Mouse (Mus musculus): ENCODE data around the gene Znhit1. TPM values are rescaled to one million over a fixed set of nuclear protein-coding genes. Genes with fewer than 3 reads are reported as not detected.

Znhit1 gene
- polyA plus RNA-seq, 1 experiment from 2014 or later: 156 TPM

DNA sequence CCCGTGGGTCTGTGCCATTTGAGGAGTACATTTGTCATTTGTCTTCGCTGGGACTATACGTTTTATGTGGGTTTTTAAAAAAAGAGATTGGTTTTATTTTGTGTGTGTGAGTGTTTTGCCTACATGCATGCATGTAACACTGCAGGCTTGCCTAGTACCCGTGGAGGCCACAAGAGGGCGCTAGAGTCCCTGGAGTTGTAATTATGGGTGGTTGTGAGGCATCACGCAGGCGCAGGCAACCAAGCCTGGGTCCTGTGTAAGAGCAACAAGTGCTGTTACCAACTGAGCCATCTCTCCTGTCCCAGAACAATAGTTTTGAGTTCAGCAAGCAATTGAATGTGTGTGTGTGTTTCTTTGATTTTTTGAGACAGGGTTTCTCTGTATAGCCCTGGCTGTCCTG is 48.5 kb downstream of the Znhit1 start:
- Histone ChIP-seq H3K9me3 (ENCODE audit: control insufficient read depth, low read length) (no peaks in the 10 kb centered on the region), H3K4me2 (ENCODE audit: low read length) (no peak overlapping the region), H3K36me3 (ENCODE audit: control insufficient read depth, insufficient read depth, low read length) (no peaks in the 10 kb centered on the region), H3K9ac (ENCODE audit: low read depth, low read length) (no peak overlapping the region), H3K27ac (ENCODE audit: low read depth, low read length) (no peak overlapping the region), H3K4me3 (ENCODE audit: low read length) (no peak overlapping the region), H3K4me1 (ENCODE audit: control insufficient read depth, insufficient read depth, low read depth, low read length) (no peaks in the 10 kb centered on the region), H3K27me3 (replicated peaks; ENCODE audit: control insufficient read depth, insufficient read depth, low read length) (no peaks in the 10 kb centered on the region)
- 69% methylated on average over 7 of the region's 7 CpGs for whole genome bisulfite sequencing
- no peak for ATAC-seq

DNA sequence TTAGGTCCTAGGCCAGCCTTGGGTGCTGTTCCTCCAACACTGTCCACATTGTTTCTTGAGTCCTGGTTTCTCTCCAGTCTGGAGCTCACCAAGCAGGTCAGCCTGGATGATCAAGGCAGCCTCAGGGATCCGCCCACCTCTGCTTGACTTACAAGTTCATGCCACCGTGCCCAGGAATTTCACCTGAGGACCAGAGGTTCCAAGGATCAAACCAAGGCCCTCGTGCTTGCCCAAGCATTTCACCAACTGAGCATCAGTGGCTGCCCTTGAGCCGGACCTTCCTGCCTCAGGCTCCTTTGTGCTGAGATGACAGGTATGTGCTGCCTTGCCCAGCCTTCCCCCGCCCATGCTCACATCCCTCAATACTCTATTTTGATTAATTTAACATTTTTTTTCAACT is 50.2 kb downstream of the Znhit1 start:
- Histone ChIP-seq H3K4me3 (ENCODE audit: low read length) (no peak overlapping the region), H3K9me3 (ENCODE audit: control insufficient read depth, low read length) (no peaks in the 10 kb centered on the region), H3K36me3 (ENCODE audit: control insufficient read depth, insufficient read depth, low read length) (no peaks in the 10 kb centered on the region), H3K9ac (ENCODE audit: low read depth, low read length) (no peak overlapping the region), H3K4me1 (ENCODE audit: control insufficient read depth, insufficient read depth, low read depth, low read length) (no peaks in the 10 kb centered on the region), H3K27me3 (replicated peaks; ENCODE audit: control insufficient read depth, insufficient read depth, low read length) (no peaks in the 10 kb centered on the region), H3K27ac (ENCODE audit: low read depth, low read length) (no peak overlapping the region), H3K4me2 (ENCODE audit: low read length) (no peak overlapping the region)
- WGBS: 91% methylated on average over 5 of the region's 5 CpGs
- no peak for ATAC-seq

DNA sequence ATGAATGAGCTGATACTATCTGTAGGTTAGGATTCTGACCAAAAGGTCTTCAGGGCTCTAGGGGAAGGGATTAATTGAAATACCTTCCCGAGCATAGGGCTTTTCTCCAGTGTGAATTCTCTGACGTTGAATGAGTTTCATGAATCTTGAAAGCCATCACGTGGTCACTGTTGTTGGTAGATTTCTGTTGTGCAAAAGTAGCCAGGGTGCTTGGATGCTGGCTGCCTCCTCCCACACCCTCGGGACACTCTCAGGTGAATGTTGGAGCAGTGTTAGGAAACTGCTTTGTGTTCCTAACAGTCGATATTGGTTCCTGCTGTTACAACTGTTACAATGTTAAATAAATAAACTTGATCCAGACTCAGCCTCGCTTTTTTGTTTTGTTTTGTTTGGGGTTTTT is 51.1 kb downstream of the Znhit1 start:
- WGBS: 89% methylated on average over 6 of the region's 6 CpGs

DNA sequence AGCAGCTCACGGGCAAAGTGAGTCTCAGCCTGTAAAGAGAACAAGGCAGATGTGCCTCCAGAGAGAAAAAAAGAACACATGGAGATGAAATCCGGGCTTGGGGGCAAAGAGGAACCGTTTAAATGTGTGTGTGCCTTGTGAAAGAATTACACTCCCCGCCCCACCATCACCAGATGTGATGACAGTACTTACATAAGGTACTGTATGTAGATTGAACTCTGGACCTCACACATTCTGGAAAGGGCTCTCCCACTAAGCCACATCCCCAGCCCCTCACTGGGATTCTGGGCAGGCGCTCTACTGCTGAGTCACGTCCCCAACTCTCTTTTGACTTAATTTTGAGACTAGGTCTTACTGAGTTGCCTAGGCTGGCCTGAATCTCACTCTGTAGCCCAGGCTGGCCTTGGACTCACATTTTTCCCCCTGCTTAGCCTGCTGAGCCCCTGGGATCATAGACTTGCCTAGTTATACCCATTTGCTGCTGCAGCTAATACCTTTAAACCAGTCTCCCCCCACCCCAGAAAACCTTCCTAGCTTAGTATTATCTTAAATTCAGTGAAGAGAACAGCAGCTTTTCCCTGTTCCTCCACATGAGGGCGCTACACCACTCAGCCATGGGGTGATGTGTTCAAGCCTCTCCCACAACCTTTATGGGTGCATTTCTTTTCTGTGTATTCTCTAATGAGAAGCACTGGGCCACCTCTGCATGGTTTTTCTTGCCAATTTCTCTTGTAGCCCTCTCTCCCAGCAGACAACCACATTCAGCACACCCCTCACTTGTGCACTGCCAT is 51.7 kb downstream of the Znhit1 start:
- Histone ChIP-seq H3K9ac (ENCODE audit: low read depth, low read length) (no peak overlapping the region), H3K4me1 (ENCODE audit: control insufficient read depth, insufficient read depth, low read depth, low read length) (no peaks in the 10 kb centered on the region), H3K4me2 (ENCODE audit: low read length) (no peak overlapping the region), H3K27ac (ENCODE audit: low read depth, low read length) (no peak overlapping the region), H3K36me3 (ENCODE audit: control insufficient read depth, insufficient read depth, low read length) (no peaks in the 10 kb centered on the region), H3K4me3 (ENCODE audit: low read length) (no peak overlapping the region), H3K27me3 (replicated peaks; ENCODE audit: control insufficient read depth, insufficient read depth, low read length) (no peaks in the 10 kb centered on the region), H3K9me3 (ENCODE audit: control insufficient read depth, low read length) (no peaks in the 10 kb centered on the region)
- WGBS: 69% methylated on average over 7 of the region's 7 CpGs
- no peak for ATAC-seq

More for the DNA sequence above, 51.1 kb downstream of the Znhit1 start:
- ATAC-seq: no peak
- no peaks in the 10 kb centered on the region for H3K27me3 ChIP-seq (replicated peaks; ENCODE audit: control insufficient read depth, insufficient read depth, low read length)
- no peak overlapping the region for H3K9ac ChIP-seq (ENCODE audit: low read depth, low read length)
- no peaks in the 10 kb centered on the region for H3K36me3 ChIP-seq (ENCODE audit: control insufficient read depth, insufficient read depth, low read length)
- H3K4me3 ChIP-seq (ENCODE audit: low read length): no peak overlapping the region
- H3K27ac ChIP-seq (ENCODE audit: low read depth, low read length): no peak overlapping the region
- no peak overlapping the region for H3K4me2 ChIP-seq (ENCODE audit: low read length)
- H3K9me3 ChIP-seq (ENCODE audit: control insufficient read depth, low read length): no peaks in the 10 kb centered on the region
- H3K4me1 ChIP-seq (ENCODE audit: control insufficient read depth, insufficient read depth, low read depth, low read length): no peaks in the 10 kb centered on the region

DNA sequence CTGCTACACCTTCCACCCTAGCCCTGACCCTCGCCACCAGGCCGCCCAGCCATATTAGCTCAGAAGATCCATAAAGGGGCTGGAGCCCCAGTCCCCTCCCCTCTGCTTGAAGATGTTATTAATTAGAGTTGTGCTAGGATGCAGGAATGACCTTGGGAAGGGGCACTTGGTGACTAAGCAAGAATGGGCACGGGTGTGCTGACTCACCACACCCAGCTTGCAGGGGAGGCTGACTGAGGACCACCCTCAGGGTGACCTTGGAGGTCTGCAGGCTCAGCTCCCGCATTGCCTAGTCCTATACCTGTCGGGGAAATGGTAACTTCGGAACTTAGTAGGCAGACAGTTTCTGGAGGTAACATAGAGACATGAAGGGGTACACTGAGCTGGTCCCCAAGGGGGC is 53.9 kb downstream of the Znhit1 start:
- Histone ChIP-seq H3K4me2 (ENCODE audit: low read length) (no peak overlapping the region), H3K4me3 (ENCODE audit: low read length) (no peak overlapping the region), H3K9ac (ENCODE audit: low read depth, low read length) (no peak overlapping the region), H3K27me3 (replicated peaks; ENCODE audit: control insufficient read depth, insufficient read depth, low read length) (no peaks in the 10 kb centered on the region), H3K36me3 (ENCODE audit: control insufficient read depth, insufficient read depth, low read length) (no peaks in the 10 kb centered on the region), H3K9me3 (ENCODE audit: control insufficient read depth, low read length) (no peaks in the 10 kb centered on the region), H3K4me1 (ENCODE audit: control insufficient read depth, insufficient read depth, low read depth, low read length) (peaks cover 2% of the 10 kb centered on the region; the same call in 1 of the 2 replicates), H3K27ac (ENCODE audit: low read depth, low read length) (no peak overlapping the region)
- WGBS: 95% methylated on average over 6 of the region's 6 CpGs
- no peak for ATAC-seq

DNA sequence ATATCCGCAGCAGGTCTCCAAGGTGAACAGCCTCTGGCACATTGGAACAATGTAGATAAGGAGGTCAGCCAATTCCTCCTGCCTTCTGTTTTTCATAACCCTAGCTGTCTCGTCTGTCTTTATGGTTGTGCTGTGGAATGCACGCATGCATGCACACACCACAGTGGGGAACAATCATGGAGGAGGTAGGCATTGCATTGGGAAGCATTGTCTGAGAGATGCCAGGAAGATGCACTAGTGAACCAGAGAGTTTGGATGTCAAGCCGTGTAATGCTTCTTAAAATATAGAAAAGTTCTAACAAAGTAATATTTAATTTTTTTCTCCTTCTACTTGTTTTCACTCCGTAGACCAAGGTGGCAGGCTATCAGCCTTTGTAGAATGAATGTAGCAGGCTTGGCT is 54.9 kb downstream of the Znhit1 start:
- Histone ChIP-seq H3K4me3 (ENCODE audit: low read length) (no peak overlapping the region), H3K4me1 (ENCODE audit: control insufficient read depth, insufficient read depth, low read depth, low read length) (peaks cover 2% of the 10 kb centered on the region; the same call in 1 of the 2 replicates), H3K9ac (ENCODE audit: low read depth, low read length) (no peak overlapping the region), H3K9me3 (ENCODE audit: control insufficient read depth, low read length) (no peaks in the 10 kb centered on the region), H3K27ac (ENCODE audit: low read depth, low read length) (no peak overlapping the region), H3K27me3 (replicated peaks; ENCODE audit: control insufficient read depth, insufficient read depth, low read length) (no peaks in the 10 kb centered on the region), H3K4me2 (ENCODE audit: low read length) (no peak overlapping the region), H3K36me3 (ENCODE audit: control insufficient read depth, insufficient read depth, low read length) (no peaks in the 10 kb centered on the region)
- WGBS: 75% methylated on average over 5 of the region's 5 CpGs
- ATAC-seq: no peak

MicroRNAs encoded within 50 kb of the gene (microRNA counts, 519-probe panel; counts per million panel counts)
- 786 counts per million, percentile 4 among the panel's probes with 10 or more counts for microRNA mmu-miR-702

Small RNA genes lying within 50 kb of the gene (microRNA-seq; reads per million reads assigned to microRNA genes)
- 50.8 reads per million, percentile 41 among the genes with 10 or more reads in this experiment for gene Mir702

Other genes with a start within 250 kb of the Znhit1 start
- 35.9 and 39.1 TPM in 2 replicates for gene Col26a1, start 104.8 kb downstream of the Znhit1 start, polyA plus RNA-seq (2015; fragmentation: Nextera tagmentation; extraction: Ambion mirVana)
- gene Ift22, start 79.9 kb downstream of the Znhit1 start, polyA plus RNA-seq (2015; fragmentation: Nextera tagmentation; extraction: Ambion mirVana): 136 and 142 TPM in 2 replicates
- 370 and 382 TPM in 2 replicates for gene Fis1, start 34.7 kb downstream of the Znhit1 start, polyA plus RNA-seq (2015; fragmentation: Nextera tagmentation; extraction: Ambion mirVana)
- gene Cldn15, start 21.4 kb downstream of the Znhit1 start, polyA plus RNA-seq (2015; fragmentation: Nextera tagmentation; extraction: Ambion mirVana): 0.16 and 0.30 TPM in 2 replicates
- 36.3 and 39.7 TPM in 2 replicates for gene Plod3, start 1.0 kb downstream of the Znhit1 start, polyA plus RNA-seq (2015; fragmentation: Nextera tagmentation; extraction: Ambion mirVana)
- 14.1 and 17.0 TPM in 2 replicates for gene Vgf, start 38.4 kb upstream of the Znhit1 start, polyA plus RNA-seq (2015; fragmentation: Nextera tagmentation; extraction: Ambion mirVana)
- gene Ap1s1, start 58.1 kb upstream of the Znhit1 start, polyA plus RNA-seq (2015; fragmentation: Nextera tagmentation; extraction: Ambion mirVana): 242 and 260 TPM in 2 replicates
- gene Serpine1, start 84.2 kb upstream of the Znhit1 start, polyA plus RNA-seq (2015; fragmentation: Nextera tagmentation; extraction: Ambion mirVana): 0.14 TPM in 1 of 2 replicates, not detected in the other
- gene Trim56, start 128.2 kb upstream of the Znhit1 start, polyA plus RNA-seq (2015; fragmentation: Nextera tagmentation; extraction: Ambion mirVana): 1.8 and 2.3 TPM in 2 replicates
- gene Muc3, start 161.3 kb upstream of the Znhit1 start, polyA plus RNA-seq (2015; fragmentation: Nextera tagmentation; extraction: Ambion mirVana): not detected in 2 replicates
- 0.51 and 0.55 TPM in 2 replicates for gene Muc3a, start 224.4 kb upstream of the Znhit1 start, polyA plus RNA-seq (2015; fragmentation: Nextera tagmentation; extraction: Ambion mirVana)